Mouse (Mus musculus) neural tube, embryonic 12.5 days (tissue): Measurements from ENCODE around the gene Myo3a. TPM values are rescaled to one million over a fixed set of nuclear protein-coding genes. Genes with fewer than 3 reads are reported as not detected.

Experiments used
- ATAC-seq: fragments of 200-750 bp; cut with Nextera tagmentation; 2 replicates; pipeline ENCODE4 v1.8.0; 2017; ENCODE audit warnings: low read depth, mild to moderate bottlenecking, moderate TSS enrichment, moderate library complexity; ENCODE audit not compliant: low FRiP score
- H3K27ac ChIP-seq: fragments of 300-500 bp; sonication (generic); 2 replicates; pipeline ENCODE4 v1.5.1; 2016
- H3K27me3 ChIP-seq: fragments of 300-500 bp; sonication (generic); replicated peaks from 2 replicates; pipeline ENCODE4 v1.6.1; 2016; ENCODE audit warnings: mild to moderate bottlenecking
- H3K36me3 ChIP-seq: fragments of 300-500 bp; sonication (generic); 2 replicates; pipeline ENCODE4 v1.6.1; 2016; ENCODE audit warnings: mild to moderate bottlenecking
- H3K4me1 ChIP-seq: fragments of 300-500 bp; sonication (generic); 2 replicates; pipeline ENCODE4 v1.6.1; 2016
- H3K4me2 ChIP-seq: fragments of 300-500 bp; sonication (generic); replicated peaks from 2 replicates; pipeline ENCODE4 v1.6.1; 2016; ENCODE audit warnings: mild to moderate bottlenecking
- H3K4me3 ChIP-seq: fragments of 300-500 bp; sonication (generic); 2 replicates; pipeline ENCODE4 v1.5.1; 2016
- H3K9ac ChIP-seq: fragments of 300-500 bp; sonication (generic); 2 replicates; pipeline ENCODE4 v1.6.1; 2016; ENCODE audit warnings: mild to moderate bottlenecking
- H3K9me3 ChIP-seq: fragments of 300-500 bp; sonication (generic); 2 replicates; pipeline ENCODE4 v1.6.1; 2016; ENCODE audit warnings: mild to moderate bottlenecking
- WGBS: fragments of 180-500 bp; shearing (Covaris S2); methylation state at CpG from one replicate; pipeline ENCODE4 v1.1.7; 2016; 5-methylcytosine and 5-hydroxymethylcytosine counted together
- polyA plus RNA-seq: library from polyadenylated mRNA; unstranded; fragments of >200 nt; fragmentation: Nextera tagmentation; extraction: Ambion mirVana; gene quantifications from 2 replicates; pipeline ENCODE4 v1.2.1, GENCODE M21; 2016

Gene Myo3a
- polyA plus RNA-seq, 1 experiment from 2014 or later = not detected

DNA sequence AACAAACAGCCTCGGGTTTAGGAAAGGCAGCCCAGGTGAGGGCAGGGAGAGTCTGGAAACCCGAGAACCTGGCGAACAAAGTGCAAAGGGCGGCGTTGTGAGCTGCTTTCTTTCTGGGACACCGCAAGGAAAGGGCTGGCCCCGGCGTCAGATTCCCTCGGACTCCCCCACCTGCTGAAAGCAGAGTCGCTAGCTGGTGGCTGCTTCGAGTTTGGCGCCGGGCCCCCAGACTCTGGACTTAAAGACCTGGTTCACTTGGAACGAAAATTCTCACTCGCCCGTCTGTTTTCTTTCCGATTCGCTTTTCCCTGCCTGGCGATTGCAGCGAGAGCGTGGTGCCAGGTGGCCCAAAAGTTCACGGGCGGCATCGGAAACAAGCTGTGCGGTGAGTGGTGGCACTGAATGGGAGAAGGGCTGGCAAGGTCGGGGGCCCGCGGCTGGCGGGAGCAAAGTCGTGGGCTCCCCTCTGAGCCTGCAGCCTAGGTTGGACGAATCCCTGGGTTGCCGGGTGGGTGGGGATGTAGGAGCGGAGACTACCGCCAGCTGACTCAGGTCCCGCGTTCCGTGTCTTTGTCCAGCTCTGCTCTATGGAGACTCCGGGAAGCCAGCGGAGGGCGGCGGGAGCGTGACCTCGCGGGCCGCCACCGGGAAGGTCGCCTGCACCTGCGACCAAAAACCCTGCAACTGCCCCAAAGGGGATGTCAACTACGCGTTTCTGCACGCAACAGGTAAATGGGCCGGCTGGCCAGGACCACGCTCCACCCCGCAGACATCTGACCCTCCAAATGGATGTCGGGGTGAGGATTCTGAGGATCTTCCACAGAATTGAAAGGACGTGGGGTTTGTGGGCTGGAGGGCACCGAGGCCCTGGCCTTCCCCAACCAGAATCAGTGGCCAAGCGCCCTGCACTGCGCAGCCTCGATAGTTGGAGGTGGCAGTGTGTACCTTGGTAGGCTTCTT, 396.1 kb downstream of the Myo3a start:
- H3K9ac ChIP-seq = peak overlapping the region; percentile 67
- H3K4me1 ChIP-seq = peaks cover 41% of the 10 kb centered on the region
- peaks cover 79% of the 10 kb centered on the region for H3K27me3 ChIP-seq
- peak overlapping the region; percentile 72 for H3K4me2 ChIP-seq
- peak overlapping the region; percentile 79; the same call in 1 of the 2 replicates for H3K27ac ChIP-seq
- ATAC-seq = no peak
- under 1% methylated on average over 60 of the region's 60 CpGs for WGBS
- peak overlapping the region; percentile 48 for H3K4me3 ChIP-seq
- H3K9me3 ChIP-seq = no peaks in the 10 kb centered on the region
- H3K36me3 ChIP-seq = no peaks in the 10 kb centered on the region

GRCm38 (mm10) chr2:22624188-22624975, 397.1 kb downstream of the Myo3a start:
- Histone ChIP-seq H3K4me1 (peaks cover 40% of the 10 kb centered on the region), H3K9ac (peak overlapping the region; percentile 67), H3K4me3 (peak overlapping the region; percentile 48), H3K36me3 (no peaks in the 10 kb centered on the region), H3K27ac (no peak overlapping the region; the same call in 1 of the 2 replicates), H3K4me2 (peak overlapping the region; percentile 72), H3K9me3 (no peaks in the 10 kb centered on the region), H3K27me3 (peaks cover 69% of the 10 kb centered on the region)
- WGBS = 2% methylated on average over 27 of the region's 27 CpGs
- no peak for ATAC-seq

DNA sequence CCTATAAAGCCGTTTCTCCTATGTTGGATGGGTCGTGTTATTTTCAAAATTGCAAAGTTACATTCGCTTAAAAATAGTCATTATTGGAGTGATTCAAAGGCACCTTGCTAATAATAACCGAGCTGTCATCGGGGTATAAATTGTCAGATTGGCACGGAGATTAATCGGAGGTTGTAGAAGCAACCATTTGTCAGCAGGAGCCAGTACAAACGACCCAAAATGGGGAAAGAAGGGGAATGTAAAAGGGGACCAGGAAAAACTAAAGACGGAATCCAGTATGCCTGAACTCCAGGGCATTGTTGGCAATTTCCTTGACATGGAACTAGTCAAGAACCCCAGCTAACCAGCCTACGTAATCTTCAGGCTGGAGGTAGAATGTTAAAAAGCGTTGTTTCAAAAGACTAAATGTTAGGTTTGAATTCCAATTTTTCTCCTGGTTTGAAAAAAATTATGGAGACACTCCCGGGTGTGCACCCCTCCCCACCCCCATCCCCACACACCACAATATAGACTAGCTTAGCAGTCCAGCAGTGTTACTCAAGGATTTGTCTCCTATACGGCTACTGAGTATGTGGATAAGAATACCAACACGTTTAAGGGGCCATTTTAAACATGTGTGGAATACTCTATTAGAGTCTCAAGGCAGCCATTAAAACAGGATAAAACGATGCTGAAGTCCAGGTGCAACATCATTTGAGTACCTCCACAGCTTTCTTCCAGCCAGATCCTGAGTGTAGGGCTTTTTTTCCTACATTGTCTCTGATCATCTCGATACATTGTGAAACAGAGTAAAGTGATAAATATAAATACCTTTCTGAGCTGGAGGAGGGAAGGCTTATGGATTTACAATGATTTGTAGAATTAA, 398.0 kb downstream of the Myo3a start:
- no peaks in the 10 kb centered on the region for H3K36me3 ChIP-seq
- H3K4me2 ChIP-seq = peak overlapping the region; percentile 72
- H3K4me1 ChIP-seq = peaks cover 32% of the 10 kb centered on the region
- peaks cover 62% of the 10 kb centered on the region for H3K27me3 ChIP-seq
- no peak for ATAC-seq
- no peaks in the 10 kb centered on the region for H3K9me3 ChIP-seq
- H3K27ac ChIP-seq = no peak overlapping the region
- WGBS = 7% methylated on average over 16 of the region's 16 CpGs
- peak overlapping the region; percentile 44; the same call in 1 of the 2 replicates for H3K9ac ChIP-seq
- H3K4me3 ChIP-seq = peak overlapping the region; percentile 48

GRCm38 (mm10) chr2:22627147-22627666, 399.9 kb downstream of the Myo3a start:
- Histone ChIP-seq H3K4me1 (peaks cover 16% of the 10 kb centered on the region), H3K36me3 (no peaks in the 10 kb centered on the region), H3K27ac (peak overlapping the region; percentile 72), H3K4me2 (peak overlapping the region; percentile 72), H3K9me3 (no peaks in the 10 kb centered on the region), H3K27me3 (peaks cover 44% of the 10 kb centered on the region), H3K4me3 (no peak overlapping the region; the same call in 1 of the 2 replicates), H3K9ac (peak overlapping the region; percentile 29; the same call in 1 of the 2 replicates)
- ATAC-seq = peak; percentile 19; the same call in 1 of the 2 replicates
- 25% methylated on average over 3 of the region's 3 CpGs for WGBS

GRCm38 (mm10) chr2:22627819-22628432, 400.6 kb downstream of the Myo3a start:
- no peak overlapping the region for H3K4me3 ChIP-seq
- peak overlapping the region; percentile 72; the same call in 1 of the 2 replicates for H3K4me2 ChIP-seq
- peak; percentile 65 for ATAC-seq
- H3K9me3 ChIP-seq = no peaks in the 10 kb centered on the region
- peaks cover 9% of the 10 kb centered on the region for H3K4me1 ChIP-seq
- H3K9ac ChIP-seq = no peak overlapping the region
- peaks cover 37% of the 10 kb centered on the region for H3K27me3 ChIP-seq
- WGBS = 21% methylated on average over 5 of the region's 5 CpGs
- H3K27ac ChIP-seq = no peak overlapping the region
- no peaks in the 10 kb centered on the region for H3K36me3 ChIP-seq

- no peaks in the 10 kb centered on the region for H3K9me3 ChIP-seq
- no peak overlapping the region for H3K4me2 ChIP-seq
- H3K36me3 ChIP-seq = no peaks in the 10 kb centered on the region
- no peak overlapping the region for H3K9ac ChIP-seq
- H3K27ac ChIP-seq = no peak overlapping the region
- H3K27me3 ChIP-seq = no peaks in the 10 kb centered on the region
- H3K4me3 ChIP-seq = no peak overlapping the region
- H3K4me1 ChIP-seq = no peaks in the 10 kb centered on the region
- ATAC-seq = no peak
- WGBS = 48% methylated on average over 8 of the region's 8 CpGs
Observed at GRCm38 (mm10) chr2:22634766-22635165, 407.5 kb downstream of the Myo3a start.

GRCm38 (mm10) chr2:22646134-22646533, 418.8 kb downstream of the Myo3a start:
- no peak for ATAC-seq
- no peak overlapping the region for H3K4me3 ChIP-seq
- no peaks in the 10 kb centered on the region for H3K36me3 ChIP-seq
- 25% methylated on average over 1 of the region's 1 CpGs for WGBS
- no peak overlapping the region for H3K4me2 ChIP-seq
- H3K27ac ChIP-seq = no peak overlapping the region
- H3K9ac ChIP-seq = no peak overlapping the region
- H3K4me1 ChIP-seq = no peaks in the 10 kb centered on the region
- no peaks in the 10 kb centered on the region for H3K27me3 ChIP-seq
- no peaks in the 10 kb centered on the region for H3K9me3 ChIP-seq

- ATAC-seq = no peak
- H3K27ac ChIP-seq = no peak overlapping the region
- H3K9me3 ChIP-seq = no peaks in the 10 kb centered on the region
- H3K4me2 ChIP-seq = no peak overlapping the region
- no peak overlapping the region for H3K9ac ChIP-seq
- no peaks in the 10 kb centered on the region for H3K36me3 ChIP-seq
- WGBS = 86% methylated on average over 1 of the region's 1 CpGs
- H3K4me1 ChIP-seq = no peaks in the 10 kb centered on the region
- no peak overlapping the region for H3K4me3 ChIP-seq
- no peaks in the 10 kb centered on the region for H3K27me3 ChIP-seq
Observed at GRCm38 (mm10) chr2:22648394-22648793, 421.1 kb downstream of the Myo3a start.

GRCm38 (mm10) chr2:22651826-22652225, 424.5 kb downstream of the Myo3a start:
- no peaks in the 10 kb centered on the region for H3K9me3 ChIP-seq
- no peak overlapping the region for H3K4me3 ChIP-seq
- no peaks in the 10 kb centered on the region for H3K36me3 ChIP-seq
- H3K4me1 ChIP-seq = no peaks in the 10 kb centered on the region
- no peaks in the 10 kb centered on the region for H3K27me3 ChIP-seq
- H3K27ac ChIP-seq = no peak overlapping the region
- no peak for ATAC-seq
- 89% methylated on average over 4 of the region's 4 CpGs for WGBS
- H3K9ac ChIP-seq = no peak overlapping the region
- H3K4me2 ChIP-seq = no peak overlapping the region

GRCm38 (mm10) chr2:22663731-22664130, 436.4 kb downstream of the Myo3a start:
- H3K9me3 ChIP-seq = no peaks in the 10 kb centered on the region
- H3K4me2 ChIP-seq = no peak overlapping the region
- H3K4me3 ChIP-seq = no peak overlapping the region
- H3K9ac ChIP-seq = no peak overlapping the region
- ATAC-seq = no peak
- no peaks in the 10 kb centered on the region for H3K4me1 ChIP-seq
- WGBS = 70% methylated on average over 1 of the region's 1 CpGs
- H3K36me3 ChIP-seq = no peaks in the 10 kb centered on the region
- H3K27ac ChIP-seq = no peak overlapping the region
- no peaks in the 10 kb centered on the region for H3K27me3 ChIP-seq
